Mouse (Mus musculus) ES-CJ7 (cell line): ENCODE measurements around the gene Nubpl.

Experiments
- DNase-seq: peaks from one replicate; pipeline ENCODE4 v3.0.0; 2011; ENCODE audit warnings: low read depth, low spot score

The Nubpl gene

DNA sequence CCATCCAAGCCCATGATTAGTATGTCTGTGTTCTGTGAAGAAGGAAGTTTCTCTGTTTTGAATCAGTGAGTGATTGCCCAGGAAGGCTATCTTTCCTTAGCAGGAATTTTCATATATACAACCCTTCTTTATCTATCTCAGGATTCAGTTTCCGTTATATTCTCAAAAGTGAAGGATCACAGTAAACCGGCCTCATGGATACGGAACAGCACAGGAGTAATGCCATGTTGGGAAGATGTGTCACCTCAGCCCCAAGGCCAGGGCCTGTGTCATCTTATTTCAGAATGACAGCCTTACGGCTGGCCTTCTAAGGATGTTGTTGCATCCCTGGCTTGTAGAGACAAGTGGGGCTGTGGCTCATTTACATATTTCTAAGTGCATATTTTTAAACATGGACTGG lies 231.0 kb downstream of the Nubpl start:
- DNase-seq, result no peak

- DNase-seq, result no peak
Observed at GRCm38 (mm10) chr12:52335142-52335765, 237.7 kb downstream of the Nubpl start.

- no peak for DNase-seq
Observed at GRCm38 (mm10) chr12:52338136-52338753, 240.7 kb downstream of the Nubpl start.

DNA sequence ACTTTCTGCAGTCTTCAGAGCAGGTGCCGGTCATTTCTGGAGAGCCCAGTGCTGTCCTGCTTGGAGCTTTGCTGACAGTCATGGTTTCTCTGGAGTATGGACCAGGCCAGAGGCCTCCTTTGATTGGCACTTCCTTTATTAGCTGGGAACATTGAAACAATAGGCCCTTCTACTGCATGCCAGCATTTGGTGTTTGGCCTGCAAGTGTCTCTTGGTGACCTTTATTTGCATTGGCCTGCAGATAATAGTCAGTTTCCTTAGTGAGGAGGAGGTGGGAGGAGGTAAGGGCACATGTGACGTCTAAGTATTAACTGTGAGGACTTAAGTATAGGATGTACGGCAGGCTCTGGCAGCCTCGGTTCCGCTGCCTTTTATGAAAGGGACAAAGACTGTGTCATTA lies 249.1 kb downstream of the Nubpl start:
- DNase-seq, result no peak

DNA sequence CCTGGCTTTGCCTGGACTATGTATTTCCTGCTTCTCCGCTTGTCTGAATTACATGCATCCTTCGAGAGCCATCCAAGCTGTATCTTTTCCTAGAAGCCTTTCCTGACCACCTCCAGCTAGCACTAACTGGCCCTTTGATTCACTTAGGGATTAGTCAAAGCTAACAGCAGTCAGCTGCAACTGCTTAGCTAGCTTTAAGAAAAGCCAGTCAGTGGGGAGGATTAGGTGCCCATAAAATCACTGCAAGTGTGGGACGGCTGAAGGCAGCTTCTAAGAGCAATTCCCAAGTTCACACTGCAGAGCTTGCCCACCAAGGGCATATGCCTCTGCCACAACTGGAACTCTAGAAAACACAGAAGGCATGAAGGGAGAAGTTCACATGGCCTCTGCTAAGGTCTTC lies 252.7 kb downstream of the Nubpl start:
- DNase-seq, result no peak

DNA sequence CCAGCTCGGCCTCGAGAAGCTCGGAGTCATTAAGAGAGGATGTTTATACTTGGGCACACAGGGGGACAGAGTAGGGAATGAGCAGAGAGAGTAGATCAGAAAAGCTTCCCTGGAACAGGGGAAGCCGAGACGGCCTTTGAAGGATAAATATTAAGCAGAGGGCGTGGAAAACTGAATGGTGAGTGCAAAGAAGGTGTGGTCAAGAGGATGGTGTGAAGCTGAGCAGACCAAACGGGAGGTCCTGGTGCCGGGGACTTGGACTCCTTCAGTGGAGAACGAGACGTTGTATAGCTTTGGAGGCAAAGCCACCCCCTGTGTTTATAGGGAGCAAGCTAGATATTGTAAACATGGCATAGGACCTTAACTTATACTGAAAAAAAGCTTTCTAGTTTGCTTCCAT lies 261.9 kb downstream of the Nubpl start:
- no peak for DNase-seq

GRCm38 (mm10) chr12:52360136-52360535 lies 262.6 kb downstream of the Nubpl start:
- no peak for DNase-seq

GRCm38 (mm10) chr12:52361198-52361597 lies 263.7 kb downstream of the Nubpl start:
- no peak for DNase-seq
